Mouse (Mus musculus) thymus, adult 18-20 months (tissue): ENCODE measurements around the gene Tmcc2.
"Not testable (repeated sequence)": the region's sequence is repeated elsewhere in the genome, so short reads cannot be mapped to it uniquely, and the experiment has no call there.

ENCODE experiments used
- DNase-seq, 2 experiments: peaks; one replicate each; pipeline ENCODE4 v3.0.0; 2022; ENCODE audit warnings: mixed read lengths in 2 of 2

Gene Tmcc2

DNA sequence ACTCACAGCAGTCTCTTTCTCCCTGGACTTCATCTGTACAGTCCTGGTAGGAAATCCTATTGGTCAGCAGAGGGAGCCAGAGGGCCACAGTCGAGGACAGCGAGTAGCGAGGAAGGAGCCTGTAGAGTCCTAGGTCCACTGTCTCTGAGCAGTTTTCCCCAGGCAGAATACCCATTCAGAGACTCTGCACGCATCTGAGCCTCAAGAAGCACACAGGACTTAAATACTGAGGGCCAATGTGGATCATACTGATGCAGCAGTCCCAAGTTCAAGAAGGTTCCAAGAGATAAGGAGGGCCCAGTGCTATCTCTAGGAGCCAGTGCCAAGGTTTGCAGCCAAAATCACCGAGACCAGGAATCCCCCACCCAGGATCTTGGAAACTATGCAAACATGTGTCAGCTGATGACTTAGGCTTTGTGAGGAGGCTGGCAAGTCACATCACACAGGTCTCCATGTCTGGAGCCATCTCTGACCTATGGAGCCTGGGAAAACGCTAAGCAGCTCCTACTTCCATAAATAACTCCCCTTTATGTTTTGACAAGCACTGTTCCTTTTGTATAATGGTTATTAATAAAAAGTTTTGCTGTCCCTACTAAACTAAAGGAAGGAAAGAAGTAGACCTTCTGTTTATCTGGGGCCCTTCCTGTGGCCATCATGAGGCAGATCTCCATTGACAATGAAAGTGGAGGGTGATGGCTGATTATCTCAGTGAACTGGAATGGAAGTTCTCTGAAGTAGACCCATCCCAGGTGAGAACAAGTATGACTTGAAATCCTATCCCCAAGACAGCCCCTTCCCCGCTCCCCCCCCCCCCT lies 23.2 kb downstream of the Tmcc2 start:
- peak in 1 of 2 experiments; percentile 36 for DNase-seq

DNA sequence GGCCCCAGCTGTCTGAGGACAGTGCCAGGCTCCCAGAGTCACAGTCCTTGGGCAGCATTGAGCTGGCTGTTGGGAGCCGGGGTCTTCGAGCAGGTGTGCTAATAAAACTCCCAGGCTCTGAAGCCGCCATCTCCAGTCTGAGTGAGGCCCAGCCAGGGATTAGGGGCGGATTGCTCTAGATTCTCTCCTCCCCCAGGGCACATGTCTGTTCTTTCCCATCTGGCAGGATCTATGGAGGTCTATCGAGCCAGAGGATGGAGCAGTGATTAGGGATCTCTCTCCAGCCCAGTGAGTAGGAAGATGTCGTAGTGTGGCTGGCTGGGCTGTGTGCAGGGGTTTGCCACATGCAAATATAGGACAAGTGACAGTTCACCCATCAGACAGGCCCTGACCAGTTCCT lies 24.1 kb downstream of the Tmcc2 start:
- no peak for DNase-seq

- DNase-seq = no peak
Observed at GRCm38 (mm10) chr1:132366235-132366634, 24.8 kb downstream of the Tmcc2 start.

DNA sequence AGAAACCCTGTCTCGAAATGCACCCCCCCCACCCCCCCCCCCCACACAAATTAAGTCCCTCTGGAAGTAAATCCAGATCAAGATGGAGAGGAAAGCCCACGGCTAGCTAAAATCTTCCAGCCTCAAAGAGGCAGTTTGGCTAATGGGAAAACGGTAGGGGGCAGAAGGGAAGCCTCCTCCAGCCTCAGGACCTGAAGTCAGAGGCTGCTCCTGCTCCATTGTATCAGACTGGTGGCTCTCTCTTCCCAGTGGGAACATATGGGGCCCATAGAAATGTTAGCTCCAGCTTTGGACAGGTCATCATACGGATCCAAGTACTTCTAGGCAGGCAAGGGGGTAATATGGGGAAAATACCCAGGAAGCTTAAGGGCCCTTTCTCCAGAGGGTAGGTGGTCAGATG lies 25.4 kb downstream of the Tmcc2 start:
- no peak for DNase-seq

DNA sequence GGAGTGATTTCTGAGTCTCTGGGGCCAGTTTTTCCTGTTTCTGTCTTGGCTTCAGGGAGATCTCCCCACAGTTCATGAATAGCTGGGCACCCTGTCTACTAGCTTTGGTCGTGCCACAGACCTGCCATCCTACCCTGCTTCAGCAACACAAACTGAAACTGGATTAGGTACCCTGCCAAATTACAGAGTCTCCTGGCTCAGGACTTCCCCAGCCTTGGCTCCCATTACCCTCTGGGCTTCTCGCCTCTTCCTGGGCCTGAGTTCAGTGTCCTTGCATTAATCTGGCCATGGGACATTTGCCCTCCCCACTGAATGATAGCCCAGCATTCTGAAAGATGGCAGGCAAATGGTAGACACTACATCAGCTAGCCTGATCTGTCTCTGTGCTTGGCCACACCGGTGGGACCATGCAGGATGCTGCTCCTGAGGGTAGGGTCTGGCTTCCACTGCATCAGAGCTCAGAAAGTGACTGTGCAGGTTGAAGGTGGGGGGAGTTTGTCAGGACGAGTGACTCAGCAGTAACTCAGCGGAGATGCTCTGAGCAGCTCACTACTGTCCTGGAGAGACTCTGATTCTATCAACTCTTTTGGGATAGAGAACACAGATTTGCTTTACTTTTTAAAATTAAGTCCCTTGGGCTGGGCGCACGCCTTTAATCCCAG lies 26.1 kb downstream of the Tmcc2 start:
- no peak for DNase-seq

GRCm38 (mm10) chr1:132364388-132364787 lies 26.7 kb downstream of the Tmcc2 start:
- no peak for DNase-seq

GRCm38 (mm10) chr1:132361959-132362358 lies 29.1 kb downstream of the Tmcc2 start:
- no peak for DNase-seq

DNA sequence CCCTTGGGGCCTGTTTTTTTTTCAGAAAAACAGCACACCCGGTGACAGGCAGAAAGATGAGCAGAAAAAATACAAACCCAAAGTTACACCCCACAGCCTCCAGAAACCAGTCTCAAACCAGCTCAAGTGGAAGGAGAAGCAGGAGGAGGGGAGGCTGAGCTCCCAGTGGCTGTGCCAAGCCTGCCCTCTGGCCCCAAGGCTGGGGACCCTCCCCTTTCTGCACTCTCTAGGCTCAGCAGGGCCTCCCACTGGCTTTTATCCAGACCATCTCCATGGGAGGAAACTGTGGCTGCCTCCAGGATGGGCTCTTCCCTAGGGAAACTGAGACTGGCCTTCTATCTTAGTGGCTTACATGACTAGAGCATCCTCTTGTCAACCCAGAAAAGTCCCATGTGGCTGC lies 34.2 kb downstream of the Tmcc2 start:
- DNase-seq = no peak

- peak; percentile 40 to 50 for DNase-seq
Observed at GRCm38 (mm10) chr1:132355841-132356242, 35.2 kb downstream of the Tmcc2 start.

- DNase-seq = no peak
Observed at GRCm38 (mm10) chr1:132355162-132355601, 35.9 kb downstream of the Tmcc2 start.

- DNase-seq = no peak
Observed at GRCm38 (mm10) chr1:132354234-132354633, 36.8 kb downstream of the Tmcc2 start.

DNA sequence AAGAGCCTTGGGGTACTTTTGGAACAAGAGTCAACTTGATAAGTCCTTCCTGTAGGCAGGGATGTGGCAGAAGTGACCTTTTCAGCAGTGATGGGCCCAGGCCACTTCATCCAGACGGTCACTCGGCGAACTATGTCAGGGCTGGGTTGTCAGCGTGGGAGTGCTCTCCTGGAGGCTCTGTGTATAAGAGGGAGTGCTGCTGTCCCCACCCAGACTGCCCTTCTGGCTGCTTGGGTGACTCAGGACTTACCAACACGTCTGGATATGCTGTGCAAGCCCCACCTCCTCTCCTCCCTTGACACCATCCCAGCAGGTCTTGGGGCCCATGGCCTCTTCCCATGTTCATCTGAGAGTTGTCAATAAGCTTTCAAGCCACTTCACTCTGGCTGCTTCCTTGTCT lies 37.7 kb downstream of the Tmcc2 start:
- DNase-seq = no peak

- DNase-seq = no peak
Observed at GRCm38 (mm10) chr1:132351058-132351457, 40.0 kb downstream of the Tmcc2 start.

GRCm38 (mm10) chr1:132349601-132350000 lies 41.5 kb downstream of the Tmcc2 start:
- not testable (repeated sequence) for DNase-seq

- DNase-seq = not testable (repeated sequence)
Observed at GRCm38 (mm10) chr1:132349049-132349448, 42.0 kb downstream of the Tmcc2 start.

- DNase-seq = no peak
Observed at GRCm38 (mm10) chr1:132348401-132348800, 42.7 kb downstream of the Tmcc2 start.

DNA sequence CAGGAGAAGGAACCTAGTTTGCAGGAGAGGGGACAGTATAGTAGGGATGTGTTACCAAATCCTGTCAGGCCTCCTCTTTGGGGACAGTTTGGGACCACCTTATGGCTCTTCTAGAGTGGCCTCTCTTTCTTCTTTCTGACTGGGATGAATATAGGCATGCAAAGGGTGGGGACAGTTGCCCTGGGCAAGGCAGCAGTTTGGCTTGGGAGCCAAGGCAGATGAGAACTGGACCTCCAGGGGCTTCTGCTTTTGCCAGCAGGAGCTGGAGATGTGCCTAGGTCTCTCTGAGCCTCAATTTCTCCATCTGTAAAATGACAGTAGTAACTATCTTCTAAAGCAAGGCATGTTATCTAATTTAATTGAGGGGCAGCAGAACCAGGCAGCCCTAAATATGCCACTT lies 44.1 kb downstream of the Tmcc2 start:
- no peak for DNase-seq

- no peak for DNase-seq
Observed at GRCm38 (mm10) chr1:132346134-132346851, 44.8 kb downstream of the Tmcc2 start.

GRCm38 (mm10) chr1:132345514-132345913 lies 45.6 kb downstream of the Tmcc2 start:
- no peak for DNase-seq

GRCm38 (mm10) chr1:132343656-132344055 lies 47.4 kb downstream of the Tmcc2 start:
- no peak for DNase-seq

DNA sequence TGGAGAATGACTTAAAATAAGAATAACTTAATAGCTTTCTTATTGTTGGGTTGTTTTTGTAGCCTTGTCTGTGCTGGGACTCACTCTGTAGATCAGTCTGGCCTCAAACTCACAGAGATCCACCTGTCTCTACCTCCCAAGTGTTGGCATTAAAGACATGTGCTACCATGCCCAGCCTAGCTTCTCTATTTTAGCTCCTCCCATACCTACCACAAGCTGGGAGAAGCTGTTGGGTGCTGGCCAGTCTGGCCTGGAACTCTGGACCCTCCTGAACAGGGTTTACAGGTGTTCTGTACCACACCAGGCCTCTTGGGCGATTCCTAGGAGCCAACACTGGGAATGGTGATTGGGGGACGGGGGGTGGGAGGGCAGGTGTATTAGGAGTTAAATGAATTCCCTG lies 47.9 kb downstream of the Tmcc2 start:
- no peak for DNase-seq

GRCm38 (mm10) chr1:132342518-132342917 lies 48.6 kb downstream of the Tmcc2 start:
- DNase-seq = no peak

DNA sequence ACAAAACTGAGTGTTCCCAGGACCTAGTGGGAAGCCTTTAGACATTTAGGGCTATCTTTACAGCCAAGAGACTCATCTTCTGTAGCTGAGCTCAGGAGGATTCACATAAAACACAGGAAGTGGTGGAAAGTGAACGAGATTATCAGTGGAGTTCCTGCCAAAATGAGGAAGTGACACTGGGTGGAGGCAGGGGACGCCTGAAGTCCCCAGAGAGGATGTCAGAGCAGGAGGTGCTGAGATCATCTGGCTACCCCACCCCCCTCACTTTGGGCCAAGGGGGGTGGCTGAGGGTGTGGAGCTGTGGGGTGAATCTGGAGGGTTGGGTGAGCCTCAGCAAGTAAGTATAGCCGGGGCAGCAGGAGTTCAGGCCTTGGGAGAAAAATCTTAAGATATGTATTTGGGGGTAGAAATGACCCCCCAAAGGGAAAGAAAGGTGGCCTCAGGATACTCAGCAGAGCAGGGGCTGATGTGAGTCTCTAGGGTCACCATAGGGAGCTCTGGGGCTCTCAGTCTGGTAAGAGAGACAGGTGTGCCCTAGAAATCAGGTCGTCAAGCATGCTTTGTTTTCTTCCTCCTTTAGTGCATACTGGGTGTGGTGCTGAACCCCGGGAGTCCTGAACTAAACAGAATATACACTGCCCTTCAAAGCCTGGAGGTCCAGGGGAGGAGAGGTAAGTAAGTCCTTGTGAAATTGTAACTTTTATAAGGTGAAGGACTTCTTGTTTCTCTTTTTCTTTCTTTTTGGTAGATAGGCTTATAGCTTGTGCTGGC lies 49.2 kb downstream of the Tmcc2 start:
- DNase-seq = peak; percentile 63 to 78
